Comparison of ENCODE assay signal across 18 mouse cellular contexts in the genomic region with DNA sequence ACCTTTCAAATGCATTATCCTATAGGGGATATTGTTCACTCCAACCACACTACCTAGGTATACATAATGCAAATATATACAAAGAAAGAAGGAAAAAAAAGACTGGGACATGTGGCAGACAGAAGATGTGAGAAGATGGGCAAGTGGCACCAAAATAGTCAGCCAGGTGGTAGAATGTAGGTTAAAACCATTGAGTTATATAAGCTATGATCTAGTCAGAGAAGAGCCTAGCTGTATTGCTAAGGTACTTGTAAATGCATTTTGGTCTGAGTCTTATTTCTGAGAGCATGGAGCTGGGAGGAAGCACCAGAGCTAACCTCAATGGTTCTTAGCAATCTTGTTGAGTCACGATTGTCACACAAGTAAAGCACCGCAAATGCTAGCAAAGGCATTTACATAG.
"Had no signal": no experiment of that assay in that cellular context is flagged by ENCODE, and none has a peak within 500 bp of the region (broad histone marks: within the 10 kb centered on the region; RNA-seq: fewer than 3 reads in every experiment).

No protein-coding gene starts in this region.

- H3K4me1 ChIP-seq: midbrain, embryonic 10.5 days; midbrain, embryonic 12.5 days; neural tube, embryonic 13.5 days; neural tube, embryonic 15.5 days had no signal

- H3K4me3 ChIP-seq: midbrain, embryonic 10.5 days; midbrain, embryonic 12.5 days; myocyte; neural tube, embryonic 13.5 days; neural tube, embryonic 15.5 days had no signal

- H3K9me3 ChIP-seq: midbrain, embryonic 10.5 days; midbrain, embryonic 12.5 days; neural tube, embryonic 13.5 days; neural tube, embryonic 15.5 days had no signal

- H3K4me2 ChIP-seq: lung, embryonic 14.5 days; midbrain, embryonic 12.5 days; neural tube, embryonic 13.5 days; neural tube, embryonic 15.5 days had no signal

- H3K27ac ChIP-seq: midbrain, embryonic 10.5 days; midbrain, embryonic 12.5 days; neural tube, embryonic 13.5 days; neural tube, embryonic 15.5 days had no signal

- H3K27me3 ChIP-seq: midbrain, embryonic 12.5 days; neural tube, embryonic 13.5 days; neural tube, embryonic 15.5 days had no signal

- H3K9ac ChIP-seq: lung, embryonic 14.5 days; midbrain, embryonic 12.5 days; neural tube, embryonic 13.5 days; neural tube, embryonic 15.5 days had no signal

- H3K36me3 ChIP-seq: midbrain, embryonic 10.5 days; midbrain, embryonic 12.5 days; neural tube, embryonic 13.5 days; neural tube, embryonic 15.5 days had no signal

- ATAC-seq: midbrain, embryonic 16.5 days had no signal

- DNase-seq: lung, adult 18-20 months; lung, embryonic 14.5 days; lung, postnatal 10 days; lung, postnatal 4 days; midbrain, embryonic 14.5 days; retina, postnatal 1 day; right cerebral cortex, postnatal 25 days; right cerebral cortex, postnatal 4 days; spleen, adult 18-20 months; thymus, adult 2 months; thymus, postnatal 25 days; thymus, postnatal 4 days had no signal
